Mouse (Mus musculus): ENCODE measurements around the gene 6430571L13Rik.

- TF ChIP-seq CTCF (IDR thresholded peaks at IDR 0.05; ENCODE audit: control insufficient read depth, insufficient read depth, low read length) (no peak), POLR2A (IDR thresholded peaks at IDR 0.05; ENCODE audit: borderline replicate concordance, control insufficient read depth, low read depth, low read length) (no peak)
These were observed 58.6 kb downstream of the 6430571L13Rik start for GRCm38 (mm10) chr9:107398968-107399367.
